Mouse (Mus musculus): ENCODE measurements around the gene Scrn1. TPM values are rescaled to one million over a fixed set of nuclear protein-coding genes. Genes with fewer than 3 reads are reported as not detected.

The Scrn1 gene
- polyA plus RNA-seq (2014; fragmentation: Nextera tagmentation; extraction: Ambion mirVana), result 12.3 and 14.0 TPM in 2 replicates

- H3K9ac ChIP-seq (replicated peaks; ENCODE audit: low read depth, low read length), result no peak within 1 kb of the TSS; the same call in 1 of the 2 replicates
- ATAC-seq (ENCODE audit: insufficient number of reproducible peaks, insufficient read depth, low FRiP score, low read depth), result peak; percentile 89; the same call in 1 of the 2 replicates
- H3K4me3 ChIP-seq (ENCODE audit: low read depth, low read length), result peak within 1 kb of the TSS; percentile 41
- H3K4me2 ChIP-seq (replicated peaks; ENCODE audit: low read depth, low read length), result peak within 1 kb of the TSS; percentile 89
- no peaks in the 10 kb centered on the region for H3K9me3 ChIP-seq (ENCODE audit: control insufficient read depth, low read depth, low read length)
- H3K4me1 ChIP-seq (ENCODE audit: control insufficient read depth, insufficient read depth, low read length), result peaks cover 15% of the 10 kb centered on the region
- H3K27me3 ChIP-seq (ENCODE audit: control insufficient read depth, insufficient read depth, low read length), result no peaks in the 10 kb centered on the region
- H3K27ac ChIP-seq (ENCODE audit: low read length), result peak within 1 kb of the TSS; percentile 48; the same call in 1 of the 2 replicates
- no peaks in the 10 kb centered on the region for H3K36me3 ChIP-seq (ENCODE audit: control insufficient read depth, insufficient read depth, low read length)
- WGBS, result 2% methylated on average over 60 of the region's 60 CpGs
Measured at GRCm38 (mm10) chr6:54565665-54566545, at the start of gene Scrn1. Scrn1 (minus strand) TSS chr6:54566489.

- no peak for ATAC-seq (ENCODE audit: insufficient number of reproducible peaks, insufficient read depth, low FRiP score, low read depth)
- H3K4me1 ChIP-seq (ENCODE audit: control insufficient read depth, insufficient read depth, low read length), result no peaks in the 10 kb centered on the region
- 65% methylated on average over 4 of the region's 4 CpGs for WGBS
Measured at GRCm38 (mm10) chr6:54606241-54606640, 40.0 kb upstream of the Scrn1 start.

GRCm38 (mm10) chr6:54604001-54604715 lies 37.9 kb upstream of the Scrn1 start:
- no peaks in the 10 kb centered on the region for H3K36me3 ChIP-seq (ENCODE audit: control insufficient read depth, insufficient read depth, low read length)
- H3K4me3 ChIP-seq (ENCODE audit: low read depth, low read length), result no peak overlapping the region
- H3K9ac ChIP-seq (replicated peaks; ENCODE audit: low read depth, low read length), result no peak overlapping the region
- WGBS, result 100% methylated on average over 1 of the region's 1 CpGs
- no peak overlapping the region for H3K27ac ChIP-seq (ENCODE audit: low read length)
- no peaks in the 10 kb centered on the region for H3K4me1 ChIP-seq (ENCODE audit: control insufficient read depth, insufficient read depth, low read length)
- H3K27me3 ChIP-seq (ENCODE audit: control insufficient read depth, insufficient read depth, low read length), result no peaks in the 10 kb centered on the region
- H3K4me2 ChIP-seq (replicated peaks; ENCODE audit: low read depth, low read length), result no peak overlapping the region
- H3K9me3 ChIP-seq (ENCODE audit: control insufficient read depth, low read depth, low read length), result no peaks in the 10 kb centered on the region
- no peak for ATAC-seq (ENCODE audit: insufficient number of reproducible peaks, insufficient read depth, low FRiP score, low read depth)

More at GRCm38 (mm10) chr6:54606241-54606640, 40.0 kb upstream of the Scrn1 start:
- Histone ChIP-seq H3K27ac (ENCODE audit: low read length) (no peak overlapping the region), H3K4me3 (ENCODE audit: low read depth, low read length) (no peak overlapping the region), H3K9me3 (ENCODE audit: control insufficient read depth, low read depth, low read length) (no peaks in the 10 kb centered on the region), H3K36me3 (ENCODE audit: control insufficient read depth, insufficient read depth, low read length) (no peaks in the 10 kb centered on the region), H3K4me2 (replicated peaks; ENCODE audit: low read depth, low read length) (no peak overlapping the region), H3K9ac (replicated peaks; ENCODE audit: low read depth, low read length) (no peak overlapping the region), H3K27me3 (ENCODE audit: control insufficient read depth, insufficient read depth, low read length) (no peaks in the 10 kb centered on the region)

- Histone ChIP-seq H3K36me3 (ENCODE audit: control insufficient read depth, insufficient read depth, low read length) (no peaks in the 10 kb centered on the region), H3K4me2 (replicated peaks; ENCODE audit: low read depth, low read length) (no peak overlapping the region), H3K27me3 (ENCODE audit: control insufficient read depth, insufficient read depth, low read length) (no peaks in the 10 kb centered on the region), H3K4me1 (ENCODE audit: control insufficient read depth, insufficient read depth, low read length) (no peaks in the 10 kb centered on the region), H3K9me3 (ENCODE audit: control insufficient read depth, low read depth, low read length) (no peaks in the 10 kb centered on the region), H3K4me3 (ENCODE audit: low read depth, low read length) (no peak overlapping the region), H3K27ac (ENCODE audit: low read length) (no peak overlapping the region), H3K9ac (replicated peaks; ENCODE audit: low read depth, low read length) (no peak overlapping the region)
- ATAC-seq (ENCODE audit: insufficient number of reproducible peaks, insufficient read depth, low FRiP score, low read depth), result no peak
- 88% methylated on average over 2 of the region's 2 CpGs for WGBS
Measured at GRCm38 (mm10) chr6:54602891-54603290, 36.6 kb upstream of the Scrn1 start.

- Histone ChIP-seq H3K36me3 (ENCODE audit: control insufficient read depth, insufficient read depth, low read length) (no peaks in the 10 kb centered on the region), H3K9ac (replicated peaks; ENCODE audit: low read depth, low read length) (no peak overlapping the region), H3K27ac (ENCODE audit: low read length) (no peak overlapping the region), H3K4me1 (ENCODE audit: control insufficient read depth, insufficient read depth, low read length) (peaks cover 7% of the 10 kb centered on the region; the same call in 1 of the 2 replicates), H3K27me3 (ENCODE audit: control insufficient read depth, insufficient read depth, low read length) (no peaks in the 10 kb centered on the region), H3K4me2 (replicated peaks; ENCODE audit: low read depth, low read length) (no peak overlapping the region), H3K4me3 (ENCODE audit: low read depth, low read length) (no peak overlapping the region), H3K9me3 (ENCODE audit: control insufficient read depth, low read depth, low read length) (no peaks in the 10 kb centered on the region)
- ATAC-seq (ENCODE audit: insufficient number of reproducible peaks, insufficient read depth, low FRiP score, low read depth), result no peak
- 71% methylated on average over 5 of the region's 5 CpGs for WGBS
Measured at GRCm38 (mm10) chr6:54600681-54601347, 34.5 kb upstream of the Scrn1 start.

GRCm38 (mm10) chr6:54597711-54598110 lies 31.4 kb upstream of the Scrn1 start:
- peaks cover 7% of the 10 kb centered on the region; the same call in 1 of the 2 replicates for H3K4me1 ChIP-seq (ENCODE audit: control insufficient read depth, insufficient read depth, low read length)
- no peaks in the 10 kb centered on the region for H3K9me3 ChIP-seq (ENCODE audit: control insufficient read depth, low read depth, low read length)
- no peaks in the 10 kb centered on the region for H3K27me3 ChIP-seq (ENCODE audit: control insufficient read depth, insufficient read depth, low read length)
- H3K36me3 ChIP-seq (ENCODE audit: control insufficient read depth, insufficient read depth, low read length), result no peaks in the 10 kb centered on the region
- H3K4me2 ChIP-seq (replicated peaks; ENCODE audit: low read depth, low read length), result no peak overlapping the region
- H3K4me3 ChIP-seq (ENCODE audit: low read depth, low read length), result no peak overlapping the region
- H3K9ac ChIP-seq (replicated peaks; ENCODE audit: low read depth, low read length), result no peak overlapping the region
- ATAC-seq (ENCODE audit: insufficient number of reproducible peaks, insufficient read depth, low FRiP score, low read depth), result no peak
- no peak overlapping the region for H3K27ac ChIP-seq (ENCODE audit: low read length)
- 89% methylated on average over 3 of the region's 3 CpGs for WGBS

- H3K4me1 ChIP-seq (ENCODE audit: control insufficient read depth, insufficient read depth, low read length), result peaks cover 7% of the 10 kb centered on the region; the same call in 1 of the 2 replicates
- H3K4me2 ChIP-seq (replicated peaks; ENCODE audit: low read depth, low read length), result peak within 1 kb of the TSS; percentile 62
- H3K27me3 ChIP-seq (ENCODE audit: control insufficient read depth, insufficient read depth, low read length), result no peaks in the 10 kb centered on the region
- H3K9me3 ChIP-seq (ENCODE audit: control insufficient read depth, low read depth, low read length), result no peaks in the 10 kb centered on the region
- 76% methylated on average over 4 of the region's 4 CpGs for WGBS
- no peak within 1 kb of the TSS for H3K27ac ChIP-seq (ENCODE audit: low read length)
- no peaks in the 10 kb centered on the region for H3K36me3 ChIP-seq (ENCODE audit: control insufficient read depth, insufficient read depth, low read length)
- H3K9ac ChIP-seq (replicated peaks; ENCODE audit: low read depth, low read length), result no peak within 1 kb of the TSS
- H3K4me3 ChIP-seq (ENCODE audit: low read depth, low read length), result peak within 1 kb of the TSS; percentile 85
- no peak for ATAC-seq (ENCODE audit: insufficient number of reproducible peaks, insufficient read depth, low FRiP score, low read depth)
Measured at GRCm38 (mm10) chr6:54597208-54597607, 30.9 kb upstream of the Scrn1 start, which contains the start of gene Fkbp14. Fkbp14 (minus strand) TSS chr6:54597308.

GRCm38 (mm10) chr6:54595330-54595878 lies 29.1 kb upstream of the Scrn1 start:
- peak overlapping the region; percentile 62 for H3K27ac ChIP-seq (ENCODE audit: low read length)
- H3K4me2 ChIP-seq (replicated peaks; ENCODE audit: low read depth, low read length), result peak overlapping the region; percentile 62
- no peaks in the 10 kb centered on the region for H3K27me3 ChIP-seq (ENCODE audit: control insufficient read depth, insufficient read depth, low read length)
- H3K4me1 ChIP-seq (ENCODE audit: control insufficient read depth, insufficient read depth, low read length), result peaks cover 12% of the 10 kb centered on the region
- ATAC-seq (ENCODE audit: insufficient number of reproducible peaks, insufficient read depth, low FRiP score, low read depth), result no peak
- no peaks in the 10 kb centered on the region for H3K9me3 ChIP-seq (ENCODE audit: control insufficient read depth, low read depth, low read length)
- under 1% methylated on average over 35 of the region's 48 CpGs for WGBS
- peak overlapping the region; percentile 56 for H3K9ac ChIP-seq (replicated peaks; ENCODE audit: low read depth, low read length)
- no peaks in the 10 kb centered on the region for H3K36me3 ChIP-seq (ENCODE audit: control insufficient read depth, insufficient read depth, low read length)
- peak overlapping the region; percentile 85 for H3K4me3 ChIP-seq (ENCODE audit: low read depth, low read length)

Measured in stomach, embryonic 14.5 days (tissue).